Mouse (Mus musculus) forebrain, embryonic 13.5 days (tissue): ENCODE results near the gene Zfp784. TPM values are rescaled to one million over a fixed set of nuclear protein-coding genes. Genes with fewer than 3 reads are reported as not detected.
"Not testable (repeated sequence)": the region's sequence is repeated elsewhere in the genome, so short reads cannot be mapped to it uniquely, and the experiment has no call there.

Source experiments
- ATAC-seq: fragments of 200-750 bp; cut with Nextera tagmentation; 2 replicates; pipeline ENCODE4 v1.8.0; 2017
- H3K27ac ChIP-seq: fragments of 300-500 bp; sonication (generic); 2 replicates; pipeline ENCODE4 v1.5.1; 2015; ENCODE audit warnings: inconsistent platforms, mild to moderate bottlenecking, moderate library complexity
- H3K27me3 ChIP-seq: fragments of 300-500 bp; sonication (generic); 2 replicates; pipeline ENCODE4 v1.6.1; 2015; ENCODE audit warnings: mild to moderate bottlenecking, inconsistent platforms
- H3K36me3 ChIP-seq: fragments of 300-500 bp; sonication (generic); 2 replicates; pipeline ENCODE4 v1.6.1; 2015; ENCODE audit warnings: mild to moderate bottlenecking, inconsistent platforms; ENCODE audit not compliant: poor library complexity, severe bottlenecking
- H3K4me1 ChIP-seq: fragments of 300-500 bp; sonication (generic); 2 replicates; pipeline ENCODE4 v1.6.1; 2015; ENCODE audit warnings: inconsistent platforms
- H3K4me2 ChIP-seq: fragments of 300-500 bp; sonication (generic); 2 replicates; pipeline ENCODE4 v1.6.1; 2015; ENCODE audit warnings: inconsistent platforms, mild to moderate bottlenecking, moderate library complexity
- H3K4me3 ChIP-seq: fragments of 300-500 bp; sonication (generic); 2 replicates; pipeline ENCODE4 v1.5.1; 2015; ENCODE audit warnings: mild to moderate bottlenecking, inconsistent platforms
- H3K9ac ChIP-seq: fragments of 300-500 bp; sonication (generic); 2 replicates; pipeline ENCODE4 v1.6.1; 2015; ENCODE audit warnings: mild to moderate bottlenecking, inconsistent platforms
- H3K9me3 ChIP-seq: fragments of 300-500 bp; sonication (generic); replicated peaks from 2 replicates; pipeline ENCODE4 v1.6.1; 2016; ENCODE audit warnings: inconsistent platforms
- WGBS: fragments of 180-500 bp; shearing (Covaris S2); methylation state at CpG from one replicate; pipeline ENCODE4 v1.1.7; 2015; 5-methylcytosine and 5-hydroxymethylcytosine counted together
- polyA plus RNA-seq: library from polyadenylated mRNA; unstranded; fragments of >200 nt; fragmentation: Nextera tagmentation; extraction: Ambion mirVana; gene quantifications from 2 replicates; pipeline ENCODE4 v1.2.1, GENCODE M21; 2015

The Zfp784 gene
- polyA plus RNA-seq, 1 experiment from 2014 or later: 5.6 TPM

- Histone ChIP-seq H3K9ac (no peak overlapping the region), H3K4me2 (no peak overlapping the region), H3K4me1 (peaks cover 24% of the 10 kb centered on the region), H3K9me3 (no peaks in the 10 kb centered on the region), H3K4me3 (no peak overlapping the region), H3K27ac (no peak overlapping the region), H3K27me3 (no peaks in the 10 kb centered on the region), H3K36me3 (peaks cover 22% of the 10 kb centered on the region)
- WGBS: 87% methylated on average over 16 of the region's 16 CpGs
- ATAC-seq: no peak
These were observed 20.9 kb downstream of the Zfp784 start for GRCm38 (mm10) chr7:5017352-5017751.

GRCm38 (mm10) chr7:5016920-5017319, 21.3 kb downstream of the Zfp784 start:
- 97% methylated on average over 2 of the region's 2 CpGs for WGBS

GRCm38 (mm10) chr7:5016057-5016456, 22.2 kb downstream of the Zfp784 start:
- peaks cover 28% of the 10 kb centered on the region for H3K36me3 ChIP-seq
- peak overlapping the region; percentile 68 for H3K4me3 ChIP-seq
- H3K4me2 ChIP-seq: peak overlapping the region; percentile 67
- H3K27me3 ChIP-seq: no peaks in the 10 kb centered on the region
- peaks cover 17% of the 10 kb centered on the region for H3K4me1 ChIP-seq
- H3K27ac ChIP-seq: peak overlapping the region; percentile 99
- no peaks in the 10 kb centered on the region for H3K9me3 ChIP-seq
- H3K9ac ChIP-seq: peak overlapping the region; percentile 79
- ATAC-seq: no peak
- 70% methylated on average over 3 of the region's 3 CpGs for WGBS

More at GRCm38 (mm10) chr7:5016920-5017319, 21.3 kb downstream of the Zfp784 start:
- ATAC-seq: no peak
- Histone ChIP-seq H3K27ac (no peak overlapping the region), H3K9me3 (no peaks in the 10 kb centered on the region), H3K9ac (no peak overlapping the region), H3K36me3 (peaks cover 22% of the 10 kb centered on the region), H3K4me2 (no peak overlapping the region), H3K4me1 (peaks cover 24% of the 10 kb centered on the region), H3K27me3 (no peaks in the 10 kb centered on the region), H3K4me3 (no peak overlapping the region)

- H3K36me3 ChIP-seq: peaks cover 35% of the 10 kb centered on the region
- H3K4me2 ChIP-seq: peak within 1 kb of the TSS; percentile 67
- H3K27me3 ChIP-seq: no peaks in the 10 kb centered on the region
- H3K4me1 ChIP-seq: peaks cover 14% of the 10 kb centered on the region
- under 1% methylated on average over 54 of the region's 76 CpGs for whole genome bisulfite sequencing
- peak; percentile 79 for ATAC-seq
- peak within 1 kb of the TSS; percentile 68 for H3K4me3 ChIP-seq
- peak within 1 kb of the TSS; percentile 79 for H3K9ac ChIP-seq
- no peaks in the 10 kb centered on the region for H3K9me3 ChIP-seq
- H3K27ac ChIP-seq: peak within 1 kb of the TSS; percentile 99
These were observed 22.9 kb downstream of the Zfp784 start, which contains the start of gene Gm44973 for GRCm38 (mm10) chr7:5015118-5016001. Gene Gm44973, plus strand, starts transcription at chr7:5015496.

- Histone ChIP-seq H3K36me3 (peaks cover 43% of the 10 kb centered on the region), H3K27ac (peak within 1 kb of the TSS; percentile 99), H3K4me3 (peak within 1 kb of the TSS; percentile 68), H3K9ac (peak within 1 kb of the TSS; percentile 79), H3K9me3 (no peaks in the 10 kb centered on the region), H3K27me3 (no peaks in the 10 kb centered on the region), H3K4me1 (peaks cover 12% of the 10 kb centered on the region), H3K4me2 (peak within 1 kb of the TSS; percentile 67)
- WGBS: 1% methylated on average over 42 of the region's 42 CpGs
- ATAC-seq: peak; percentile 83
These were observed 23.8 kb downstream of the Zfp784 start, which contains the start of the genes Zfp524 and Fiz1 for GRCm38 (mm10) chr7:5014251-5015117. Gene Zfp524, plus strand, starts transcription at chr7:5014415. Gene Fiz1, minus strand, starts transcription at chr7:5014697.

- no peak for ATAC-seq
- H3K4me2 ChIP-seq: peak overlapping the region; percentile 67; the same call in 1 of the 2 replicates
- no peaks in the 10 kb centered on the region for H3K27me3 ChIP-seq
- no peak overlapping the region for H3K4me3 ChIP-seq
- peaks cover 59% of the 10 kb centered on the region for H3K36me3 ChIP-seq
- no peaks in the 10 kb centered on the region for H3K9me3 ChIP-seq
- no peak overlapping the region for H3K27ac ChIP-seq
- no peak overlapping the region for H3K9ac ChIP-seq
- WGBS: 91% methylated on average over 27 of the region's 27 CpGs
- peaks cover 9% of the 10 kb centered on the region for H3K4me1 ChIP-seq
These were observed 25.3 kb downstream of the Zfp784 start for GRCm38 (mm10) chr7:5012681-5013513.

GRCm38 (mm10) chr7:5008229-5008628, 30.0 kb downstream of the Zfp784 start:
- Histone ChIP-seq H3K9ac (no peak overlapping the region), H3K9me3 (no peaks in the 10 kb centered on the region), H3K36me3 (peaks cover 75% of the 10 kb centered on the region), H3K4me3 (no peak overlapping the region), H3K27me3 (no peaks in the 10 kb centered on the region), H3K4me1 (peaks cover 2% of the 10 kb centered on the region; the same call in 1 of the 2 replicates), H3K4me2 (no peak overlapping the region), H3K27ac (no peak overlapping the region)
- 96% methylated on average over 25 of the region's 26 CpGs for WGBS
- ATAC-seq: 0 out of 2 replicates have a peak, but pooled peaks have one; percentile 32

GRCm38 (mm10) chr7:5002876-5003275, 35.4 kb downstream of the Zfp784 start:
- not testable (repeated sequence) for ATAC-seq, H3K4me1 ChIP-seq, H3K9me3 ChIP-seq, H3K27me3 ChIP-seq, H3K9ac ChIP-seq, H3K4me2 ChIP-seq, H3K4me3 ChIP-seq, H3K27ac ChIP-seq
- 60% methylated on average over 8 of the region's 8 CpGs for WGBS
- peaks cover 24% of the 10 kb centered on the region for H3K36me3 ChIP-seq

- Histone ChIP-seq H3K4me1 (peaks cover 14% of the 10 kb centered on the region), H3K27ac (no peak overlapping the region), H3K4me3 (no peak overlapping the region), H3K9me3 (no peaks in the 10 kb centered on the region), H3K4me2 (no peak overlapping the region), H3K9ac (no peak overlapping the region), H3K27me3 (no peaks in the 10 kb centered on the region), H3K36me3 (no peaks in the 10 kb centered on the region)
- 86% methylated on average over 2 of the region's 2 CpGs for WGBS
- ATAC-seq: no peak
These were observed 38.4 kb downstream of the Zfp784 start for GRCm38 (mm10) chr7:4999876-5000275.

GRCm38 (mm10) chr7:4996934-4997333, 41.3 kb downstream of the Zfp784 start:
- peaks cover 35% of the 10 kb centered on the region for H3K4me1 ChIP-seq
- no peak for ATAC-seq
- WGBS: 73% methylated on average over 8 of the region's 8 CpGs
- H3K9me3 ChIP-seq: no peaks in the 10 kb centered on the region
- peak overlapping the region; percentile 78 for H3K4me3 ChIP-seq
- peak overlapping the region; percentile 89 for H3K9ac ChIP-seq
- H3K36me3 ChIP-seq: peaks cover 26% of the 10 kb centered on the region
- peak overlapping the region; percentile 66; the same call in 1 of the 2 replicates for H3K27ac ChIP-seq
- peaks cover 17% of the 10 kb centered on the region for H3K27me3 ChIP-seq
- H3K4me2 ChIP-seq: peak overlapping the region; percentile 89
